Mouse (Mus musculus) right cerebral cortex, postnatal 36 days (tissue): ENCODE results near the gene Rxylt1.
A peak's percentile ranks its signal among the peaks of the same experiment; 100 is the strongest.

ENCODE experiments used
- DNase-seq, 2 experiments: peaks; one replicate each; pipeline ENCODE4 v3.0.0; 2022; ENCODE audit warnings: low spot score in 2 of 2, mixed read lengths in 1 of 2

The Rxylt1 gene

DNA sequence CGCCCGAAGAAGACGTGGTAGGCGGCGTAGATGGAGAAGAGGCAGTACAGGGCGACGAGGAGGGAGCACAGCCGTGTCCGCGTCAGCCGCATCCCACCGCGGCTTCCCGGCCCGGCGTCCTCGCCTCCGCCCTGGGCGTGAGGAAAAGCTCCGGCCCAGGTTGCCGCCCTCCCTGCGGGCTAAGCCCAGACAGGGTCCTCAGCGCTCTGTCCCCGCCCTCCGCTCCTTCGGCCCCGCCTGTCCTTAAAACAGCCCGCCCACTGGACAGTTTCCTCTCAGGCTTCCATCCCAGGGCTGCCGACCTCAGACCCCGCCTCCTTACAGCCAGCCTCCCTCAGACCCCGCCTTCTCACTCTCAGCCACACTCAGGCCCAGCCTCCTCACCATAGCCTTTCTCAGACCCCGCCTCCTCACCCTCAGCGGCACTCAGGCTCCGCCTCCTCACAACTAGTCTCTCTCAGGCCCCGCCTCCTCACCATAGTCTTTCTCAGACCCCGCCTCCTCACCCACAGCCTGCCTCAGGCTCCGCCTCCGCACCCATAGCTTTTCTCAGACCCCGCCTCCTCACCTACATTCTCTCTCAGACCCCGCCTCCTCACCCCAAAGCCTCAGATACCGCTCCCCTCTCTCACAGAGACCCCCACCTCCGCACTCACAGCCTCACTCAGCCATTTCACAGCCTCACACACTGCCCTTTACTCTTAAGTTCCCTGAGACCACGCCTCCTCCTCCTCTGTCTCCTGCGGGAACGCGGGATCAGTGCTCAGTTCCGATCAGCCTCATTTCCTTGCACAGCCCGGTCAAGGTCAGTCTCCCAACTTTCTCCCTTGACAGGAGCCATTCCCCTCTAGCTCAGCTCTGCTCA lies at the start of gene Rxylt1:
Gene Rxylt1, minus strand, starts transcription at position 392 of the 865 bp plus-strand sequence.
- DNase-seq = peak; percentile 92 to 95

- no peak for DNase-seq
Observed at GRCm38 (mm10) chr10:122121290-122121970, 24.3 kb upstream of the Rxylt1 start.

DNA sequence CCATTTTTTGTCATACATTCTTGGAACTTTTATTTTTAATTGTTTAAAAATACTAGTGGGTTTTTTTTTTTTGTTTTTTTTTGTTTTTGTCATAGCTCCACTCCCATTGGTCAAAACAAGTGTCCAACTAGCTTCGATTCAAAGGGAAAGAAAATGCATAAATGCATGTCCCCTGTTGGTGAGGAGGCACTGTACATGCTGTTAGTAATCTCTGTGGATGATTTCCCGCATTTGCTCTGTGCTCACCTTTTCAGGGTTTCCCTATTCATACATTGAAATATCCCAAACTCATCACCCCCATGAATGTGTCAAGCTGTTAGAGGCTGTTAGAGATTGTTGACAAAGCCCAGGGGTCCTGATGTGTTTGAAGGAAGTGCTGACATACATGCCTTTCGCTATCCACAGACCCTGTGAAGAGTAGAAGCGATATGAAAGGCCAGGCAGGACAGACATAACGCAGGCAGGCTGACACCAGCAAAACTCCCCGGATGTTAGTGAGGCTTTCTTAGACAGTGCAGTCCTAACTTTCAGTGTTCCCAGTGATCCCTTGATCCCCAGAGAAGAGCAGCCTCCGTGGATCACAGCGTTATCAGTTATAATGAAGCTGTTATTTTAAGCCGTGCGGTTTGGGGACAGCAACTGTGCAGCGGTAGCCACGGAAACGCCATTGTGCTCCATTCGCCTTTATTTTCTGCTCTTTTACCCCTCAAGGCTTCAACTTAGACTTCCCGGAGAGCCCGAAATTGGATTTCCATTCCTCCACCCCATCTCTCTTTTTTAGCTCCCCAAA lies 23.5 kb upstream of the Rxylt1 start:
- no peak for DNase-seq

DNA sequence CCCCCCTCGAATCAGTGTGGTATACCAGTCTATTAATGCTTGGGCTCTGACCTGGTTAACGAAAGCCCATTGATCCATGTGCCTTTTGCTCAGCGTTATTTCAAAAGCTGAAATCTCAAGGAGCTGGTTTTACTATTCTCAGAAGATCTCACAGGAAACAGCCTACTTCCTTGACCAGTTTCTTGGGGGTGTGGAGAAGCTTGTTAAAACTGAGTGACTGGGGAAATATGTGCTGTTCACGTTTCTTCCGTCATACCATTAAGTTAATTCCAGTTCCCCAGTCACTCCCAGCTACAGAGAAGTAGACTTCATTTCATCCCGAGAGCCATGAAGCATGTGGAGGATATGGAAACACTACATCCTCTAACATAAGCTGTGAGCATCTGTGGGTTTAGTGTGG lies 22.3 kb upstream of the Rxylt1 start:
- no peak for DNase-seq

DNA sequence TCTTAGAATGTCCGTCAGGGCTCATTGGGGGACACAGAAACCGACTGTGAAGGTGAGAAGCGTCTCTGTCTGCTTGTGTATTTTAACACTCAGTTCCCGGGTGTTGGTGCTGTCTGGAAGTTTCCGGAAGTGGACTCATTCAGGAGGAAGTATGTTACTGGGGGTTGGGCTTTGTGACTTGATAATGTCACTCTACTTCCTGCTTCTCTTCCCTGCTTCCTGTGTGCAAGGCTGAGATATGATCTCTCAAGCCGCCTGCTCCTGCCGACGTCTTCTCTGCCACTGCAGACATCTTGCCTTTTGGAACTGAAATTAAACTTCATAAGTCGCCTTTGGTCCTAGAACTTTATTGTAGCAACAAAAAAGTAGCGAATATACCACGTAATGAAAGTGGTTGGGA lies 19.5 kb upstream of the Rxylt1 start:
- no peak for DNase-seq

DNA sequence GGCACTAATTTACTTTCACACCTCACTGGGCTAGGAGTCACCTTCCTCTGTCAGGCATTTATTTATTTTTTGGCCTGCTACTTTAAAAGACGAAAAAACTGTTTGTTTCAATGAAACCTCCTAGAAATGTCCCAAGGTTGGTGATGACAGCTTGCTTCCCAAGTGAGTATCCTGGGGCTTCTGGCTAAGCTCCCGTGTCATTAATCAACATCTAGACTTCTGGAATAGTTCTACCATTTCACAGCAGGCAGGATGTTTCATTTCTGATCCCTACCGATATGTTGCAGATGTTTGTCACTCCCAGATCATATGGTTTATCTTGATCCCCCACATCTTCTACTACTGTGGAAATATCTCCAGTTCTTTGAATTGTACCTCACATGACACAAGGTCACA lies 9.5 kb upstream of the Rxylt1 start:
- DNase-seq = no peak

GRCm38 (mm10) chr10:122105889-122106632 lies 8.9 kb upstream of the Rxylt1 start:
- no peak for DNase-seq

DNA sequence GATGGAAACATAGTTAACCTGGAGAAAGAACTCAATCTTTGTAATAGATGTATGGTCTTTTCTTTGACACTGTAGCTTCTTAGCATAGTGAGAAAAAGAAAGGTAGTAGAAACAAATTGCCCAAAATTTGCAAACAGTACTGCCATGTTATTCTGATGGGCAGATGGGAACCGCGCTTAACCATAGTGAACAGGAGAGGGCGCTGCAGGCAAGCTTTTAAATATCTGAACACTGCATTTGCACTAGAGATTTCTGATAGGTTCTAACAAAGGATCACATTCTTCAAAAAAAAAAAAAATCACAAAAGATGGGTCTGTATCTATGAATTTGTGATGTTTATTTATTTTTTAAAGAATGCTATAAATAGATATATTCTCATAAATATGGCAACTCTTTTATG lies 8.2 kb upstream of the Rxylt1 start:
- DNase-seq = peak; percentile 50 to 56

DNA sequence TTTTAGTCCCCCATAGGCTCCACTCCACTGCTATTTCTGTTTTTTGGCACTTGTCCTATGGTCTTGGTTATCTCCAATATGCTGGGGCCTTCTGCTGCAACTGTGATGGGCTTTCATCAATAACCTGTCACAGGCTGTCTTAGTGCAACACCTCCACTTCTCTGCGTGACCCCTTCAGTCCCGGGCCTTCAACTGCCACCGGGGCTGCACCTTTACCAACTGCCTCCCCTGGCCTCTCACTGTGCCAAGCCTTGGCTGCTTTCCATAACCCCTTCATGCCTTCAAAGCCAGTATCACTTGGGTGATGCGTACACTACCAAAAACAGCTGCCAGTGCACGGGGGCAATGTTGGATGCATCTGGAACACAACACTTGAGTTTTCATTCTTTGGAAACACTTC lies 5.5 kb upstream of the Rxylt1 start:
- DNase-seq = no peak

DNA sequence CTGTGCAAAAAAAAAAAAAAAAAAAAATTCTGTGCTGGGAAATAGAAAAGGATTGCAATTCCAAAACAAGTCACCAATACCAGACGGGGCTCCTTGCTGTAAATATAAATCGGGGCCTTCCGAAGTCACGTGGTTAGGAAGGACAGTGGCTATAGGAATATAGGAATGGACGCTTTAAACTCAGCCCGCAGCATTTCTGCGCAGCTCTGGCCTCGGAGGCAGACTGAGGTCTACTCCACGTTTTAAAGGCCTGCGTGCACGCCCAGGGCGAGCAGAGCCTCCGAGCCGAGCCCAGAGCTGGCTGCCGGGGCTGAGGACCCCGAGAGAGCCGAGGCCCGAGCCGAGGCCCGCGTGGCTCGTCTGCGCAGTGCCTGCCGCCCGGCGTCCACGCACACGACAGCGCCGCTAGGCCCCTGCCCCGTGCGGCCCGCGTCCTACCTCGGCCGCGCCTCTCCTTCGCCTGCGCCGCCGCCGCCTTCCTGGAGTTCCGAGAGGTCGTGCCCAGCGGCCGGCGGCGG lies 650 bp downstream of the Rxylt1 start:
- DNase-seq = peak in 1 of 2 experiments; percentile 19

DNA sequence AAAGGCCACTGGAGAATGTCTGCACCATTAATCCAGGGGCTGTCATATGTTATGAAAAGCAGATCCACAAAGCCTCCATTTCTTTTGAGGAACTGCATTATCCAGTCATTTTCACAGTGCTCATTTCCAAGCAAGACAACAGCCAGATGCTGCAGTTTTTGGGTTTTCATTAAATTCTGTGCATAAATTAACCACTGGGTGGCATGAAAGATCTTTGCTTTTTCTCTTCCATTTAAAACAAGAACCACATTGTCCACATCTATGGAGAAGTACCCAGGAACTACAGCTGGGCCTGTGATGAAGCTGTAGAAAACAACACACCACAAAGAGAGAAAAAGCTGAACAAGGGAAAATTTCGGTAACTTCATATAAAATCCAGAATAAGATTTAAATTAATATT lies 6.7 kb downstream of the Rxylt1 start:
- no peak for DNase-seq

GRCm38 (mm10) chr10:122081352-122081751 lies 15.8 kb downstream of the Rxylt1 start:
- no peak for DNase-seq

GRCm38 (mm10) chr10:122069153-122069552 lies 28.0 kb downstream of the Rxylt1 start:
- no peak for DNase-seq

GRCm38 (mm10) chr10:122055826-122056225 lies 41.3 kb downstream of the Rxylt1 start:
- no peak for DNase-seq

GRCm38 (mm10) chr10:122054535-122054934 lies 42.6 kb downstream of the Rxylt1 start:
- no peak for DNase-seq

DNA sequence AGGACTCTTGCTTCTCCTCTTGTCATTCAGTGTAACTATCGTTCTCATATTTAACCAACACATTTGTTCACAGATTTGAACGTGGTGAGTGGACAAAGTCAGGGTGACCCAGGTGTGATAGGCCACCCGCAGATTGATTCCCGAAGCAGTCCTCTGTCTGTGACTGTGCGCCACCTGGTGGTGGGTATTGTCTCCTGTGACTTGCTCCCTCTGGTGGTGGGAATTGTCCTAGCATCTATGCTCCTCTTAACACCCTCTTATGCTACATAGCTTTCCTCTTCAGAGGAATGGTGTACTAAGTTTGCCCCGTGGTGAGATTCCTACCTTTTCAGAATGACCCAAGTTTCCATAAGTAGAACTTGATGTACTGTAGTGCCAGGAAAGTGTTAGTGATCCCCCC lies 45.3 kb downstream of the Rxylt1 start:
- DNase-seq = peak; percentile 72 to 74

DNA sequence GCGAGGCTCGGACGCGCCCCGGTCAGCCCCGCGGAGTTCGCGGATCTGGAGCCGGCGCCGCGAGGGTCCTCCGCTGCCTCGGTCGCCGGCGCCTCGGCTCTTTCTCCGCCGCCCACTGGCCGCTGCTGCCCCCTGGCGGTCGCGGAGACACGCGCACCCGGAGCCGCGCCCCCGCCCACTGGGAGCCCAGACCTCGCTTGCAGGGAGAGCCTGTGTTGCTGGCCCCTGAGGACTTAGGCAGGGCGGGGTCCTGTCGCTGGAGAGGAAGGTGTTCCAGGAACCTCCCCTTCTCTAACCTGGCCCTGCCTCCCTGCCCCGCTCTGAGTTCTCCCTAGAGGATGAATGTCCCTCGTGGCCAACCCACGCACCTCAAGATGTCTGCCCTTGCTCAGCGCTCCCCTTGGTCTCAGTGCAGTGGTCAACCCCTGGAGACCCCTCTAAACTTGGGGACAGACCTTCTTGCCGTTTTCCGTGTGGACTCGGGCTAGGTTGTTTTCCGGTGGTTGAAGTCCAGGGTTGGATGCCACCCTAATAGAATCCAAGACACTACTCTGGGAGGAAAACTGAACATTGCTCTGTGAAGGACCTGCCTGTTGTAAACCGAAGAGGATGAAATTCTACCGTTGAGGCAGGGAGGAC lies 49.3 kb downstream of the Rxylt1 start:
- peak; percentile 32 to 56 for DNase-seq

- peak in 1 of 2 experiments; percentile 10 for DNase-seq
Observed at GRCm38 (mm10) chr10:122046904-122047726, 50.1 kb downstream of the Rxylt1 start, which contains the start of gene Srgap1. Gene Srgap1 (minus strand): TSS chr10:122047315.

DNA sequence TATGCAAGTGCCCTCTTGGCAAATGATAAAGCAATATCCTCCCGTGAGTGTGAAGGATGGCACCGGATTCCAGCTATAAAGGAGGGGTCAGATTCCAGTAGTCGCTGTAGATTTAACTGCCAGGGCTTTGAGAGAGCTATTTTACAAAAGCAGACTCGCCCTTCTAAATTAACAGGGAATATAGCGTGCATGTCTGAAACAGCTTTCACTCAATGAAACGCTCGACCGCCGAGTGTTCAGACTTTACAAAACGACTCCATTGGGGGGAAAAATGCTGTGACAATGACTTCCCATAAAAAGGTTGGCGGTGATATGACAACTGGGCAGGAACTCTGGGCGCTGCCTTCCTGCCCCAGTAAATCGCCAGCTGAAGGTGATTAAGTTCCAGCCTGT lies 50.7 kb downstream of the Rxylt1 start:
- no peak for DNase-seq

GRCm38 (mm10) chr10:122045946-122046345 lies 51.2 kb downstream of the Rxylt1 start:
- no peak for DNase-seq
